Mouse (Mus musculus): ENCODE data around the gene Lce3c. TPM values are rescaled to one million over a fixed set of nuclear protein-coding genes. Genes with fewer than 3 reads are reported as not detected.

Gene Lce3c
- polyA plus RNA-seq (2015; fragmentation: Nextera tagmentation; extraction: Ambion mirVana): not detected in 2 replicates

- Histone ChIP-seq H3K36me3 (ENCODE audit: control insufficient read depth, insufficient read depth, low read length) (no peaks in the 10 kb centered on the region), H3K4me3 (ENCODE audit: low read length) (no peak within 1 kb of the TSS), H3K27ac (ENCODE audit: low read length) (no peak within 1 kb of the TSS), H3K4me1 (ENCODE audit: control insufficient read depth, insufficient read depth, low read length) (no peaks in the 10 kb centered on the region), H3K4me2 (ENCODE audit: low read depth, low read length) (no peak within 1 kb of the TSS), H3K9me3 (ENCODE audit: control insufficient read depth, low read length) (no peaks in the 10 kb centered on the region), H3K9ac (ENCODE audit: low read depth, low read length) (no peak within 1 kb of the TSS), H3K27me3 (replicated peaks; ENCODE audit: control insufficient read depth, insufficient read depth, low read length) (no peaks in the 10 kb centered on the region)
- 63% methylated on average over 1 of the region's 1 CpGs for WGBS
- no peak for ATAC-seq
Measured at GRCm38 (mm10) chr3:92944186-92944585, at the start of gene Lce3c. Lce3c (plus strand) TSS chr3:92944486.

GRCm38 (mm10) chr3:92894489-92894888 lies 49.8 kb upstream of the Lce3c start:
- Histone ChIP-seq H3K4me1 (ENCODE audit: control insufficient read depth, insufficient read depth, low read length) (no peaks in the 10 kb centered on the region), H3K27me3 (replicated peaks; ENCODE audit: control insufficient read depth, insufficient read depth, low read length) (no peaks in the 10 kb centered on the region), H3K4me3 (ENCODE audit: low read length) (no peak overlapping the region), H3K9me3 (ENCODE audit: control insufficient read depth, low read length) (no peaks in the 10 kb centered on the region), H3K4me2 (ENCODE audit: low read depth, low read length) (no peak overlapping the region), H3K36me3 (ENCODE audit: control insufficient read depth, insufficient read depth, low read length) (no peaks in the 10 kb centered on the region), H3K9ac (ENCODE audit: low read depth, low read length) (no peak overlapping the region), H3K27ac (ENCODE audit: low read length) (no peak overlapping the region)
- ATAC-seq: no peak
- 42% methylated on average over 1 of the region's 1 CpGs for WGBS

- Histone ChIP-seq H3K4me2 (ENCODE audit: low read depth, low read length) (no peak overlapping the region), H3K27me3 (replicated peaks; ENCODE audit: control insufficient read depth, insufficient read depth, low read length) (no peaks in the 10 kb centered on the region), H3K27ac (ENCODE audit: low read length) (no peak overlapping the region), H3K4me3 (ENCODE audit: low read length) (no peak overlapping the region), H3K9me3 (ENCODE audit: control insufficient read depth, low read length) (no peaks in the 10 kb centered on the region), H3K9ac (ENCODE audit: low read depth, low read length) (no peak overlapping the region), H3K4me1 (ENCODE audit: control insufficient read depth, insufficient read depth, low read length) (no peaks in the 10 kb centered on the region), H3K36me3 (ENCODE audit: control insufficient read depth, insufficient read depth, low read length) (no peaks in the 10 kb centered on the region)
- WGBS: 25% methylated on average over 3 of the region's 3 CpGs
- ATAC-seq: no peak
Measured at GRCm38 (mm10) chr3:92902992-92903391, 41.3 kb upstream of the Lce3c start.

GRCm38 (mm10) chr3:92903640-92904039 lies 40.6 kb upstream of the Lce3c start:
- no peak overlapping the region for H3K9ac ChIP-seq (ENCODE audit: low read depth, low read length)
- no peak for ATAC-seq
- no peaks in the 10 kb centered on the region for H3K9me3 ChIP-seq (ENCODE audit: control insufficient read depth, low read length)
- H3K4me1 ChIP-seq (ENCODE audit: control insufficient read depth, insufficient read depth, low read length): no peaks in the 10 kb centered on the region
- H3K4me3 ChIP-seq (ENCODE audit: low read length): no peak overlapping the region
- H3K27me3 ChIP-seq (replicated peaks; ENCODE audit: control insufficient read depth, insufficient read depth, low read length): no peaks in the 10 kb centered on the region
- no peaks in the 10 kb centered on the region for H3K36me3 ChIP-seq (ENCODE audit: control insufficient read depth, insufficient read depth, low read length)
- H3K27ac ChIP-seq (ENCODE audit: low read length): no peak overlapping the region
- H3K4me2 ChIP-seq (ENCODE audit: low read depth, low read length): no peak overlapping the region
- 26% methylated on average over 4 of the region's 4 CpGs for WGBS

DNA sequence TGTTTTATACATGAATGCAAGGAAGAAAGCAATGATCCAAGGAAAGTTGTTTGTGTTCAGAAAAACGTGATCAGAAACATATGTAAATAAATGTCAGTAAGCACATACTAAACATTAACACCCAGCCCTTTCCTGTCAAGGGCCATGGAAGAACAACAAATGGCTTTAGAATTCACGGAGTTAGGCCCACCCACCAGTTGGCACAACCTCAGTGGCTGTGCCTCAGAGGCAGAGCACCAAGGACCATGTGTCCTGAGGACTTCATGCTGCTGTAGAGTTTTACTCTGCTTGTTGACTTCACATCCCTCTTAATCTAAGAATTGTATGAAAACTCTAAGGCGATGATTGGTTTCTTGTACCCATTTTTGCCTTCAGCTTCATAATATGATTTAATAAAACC lies 39.1 kb upstream of the Lce3c start:
- Histone ChIP-seq H3K36me3 (ENCODE audit: control insufficient read depth, insufficient read depth, low read length) (no peaks in the 10 kb centered on the region), H3K4me2 (ENCODE audit: low read depth, low read length) (no peak overlapping the region), H3K4me3 (ENCODE audit: low read length) (no peak overlapping the region), H3K27me3 (replicated peaks; ENCODE audit: control insufficient read depth, insufficient read depth, low read length) (no peaks in the 10 kb centered on the region), H3K4me1 (ENCODE audit: control insufficient read depth, insufficient read depth, low read length) (no peaks in the 10 kb centered on the region), H3K9me3 (ENCODE audit: control insufficient read depth, low read length) (no peaks in the 10 kb centered on the region), H3K9ac (ENCODE audit: low read depth, low read length) (no peak overlapping the region), H3K27ac (ENCODE audit: low read length) (no peak overlapping the region)
- no peak for ATAC-seq
- 42% methylated on average over 3 of the region's 3 CpGs for WGBS

- Histone ChIP-seq H3K4me1 (ENCODE audit: control insufficient read depth, insufficient read depth, low read length) (no peaks in the 10 kb centered on the region), H3K4me3 (ENCODE audit: low read length) (no peak overlapping the region), H3K9me3 (ENCODE audit: control insufficient read depth, low read length) (no peaks in the 10 kb centered on the region), H3K9ac (ENCODE audit: low read depth, low read length) (no peak overlapping the region), H3K36me3 (ENCODE audit: control insufficient read depth, insufficient read depth, low read length) (no peaks in the 10 kb centered on the region), H3K4me2 (ENCODE audit: low read depth, low read length) (no peak overlapping the region), H3K27me3 (replicated peaks; ENCODE audit: control insufficient read depth, insufficient read depth, low read length) (no peaks in the 10 kb centered on the region), H3K27ac (ENCODE audit: low read length) (no peak overlapping the region)
- ATAC-seq: no peak
- WGBS: 27% methylated on average over 4 of the region's 4 CpGs
Measured at GRCm38 (mm10) chr3:92907571-92907970, 36.7 kb upstream of the Lce3c start.

DNA sequence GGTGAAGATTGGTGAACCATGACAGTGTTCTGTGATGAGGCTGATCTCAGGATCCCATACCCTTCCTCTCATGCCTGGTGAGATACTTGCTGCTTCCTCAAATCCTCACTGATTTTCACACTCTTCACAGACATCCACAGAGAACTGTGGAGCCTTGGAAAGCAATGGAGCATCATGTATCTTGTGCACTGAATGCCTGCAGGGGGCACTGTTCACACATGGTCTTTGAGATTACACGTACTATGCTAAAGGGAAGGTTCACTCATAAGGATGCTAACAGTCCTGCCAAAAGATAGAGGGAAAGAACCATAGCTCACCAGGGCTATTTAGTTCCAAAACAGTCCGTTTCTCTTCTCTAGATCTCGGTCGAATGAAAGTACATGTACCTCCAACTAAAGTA lies 23.9 kb upstream of the Lce3c start:
- ATAC-seq: no peak
- H3K4me3 ChIP-seq (ENCODE audit: low read length): no peak overlapping the region
- 61% methylated on average over 4 of the region's 4 CpGs for WGBS

GRCm38 (mm10) chr3:92926130-92926529 lies 18.2 kb upstream of the Lce3c start, which contains the start of gene Lce3a:
Lce3a (minus strand) TSS chr3:92926230.
- no peaks in the 10 kb centered on the region for H3K4me1 ChIP-seq (ENCODE audit: control insufficient read depth, insufficient read depth, low read length)
- no peak within 1 kb of the TSS for H3K27ac ChIP-seq (ENCODE audit: low read length)
- H3K4me2 ChIP-seq (ENCODE audit: low read depth, low read length): no peak within 1 kb of the TSS
- no peak for ATAC-seq
- no peaks in the 10 kb centered on the region for H3K27me3 ChIP-seq (replicated peaks; ENCODE audit: control insufficient read depth, insufficient read depth, low read length)
- 75% methylated on average over 2 of the region's 2 CpGs for WGBS
- no peaks in the 10 kb centered on the region for H3K36me3 ChIP-seq (ENCODE audit: control insufficient read depth, insufficient read depth, low read length)
- no peak within 1 kb of the TSS for H3K9ac ChIP-seq (ENCODE audit: low read depth, low read length)
- no peak within 1 kb of the TSS for H3K4me3 ChIP-seq (ENCODE audit: low read length)
- no peaks in the 10 kb centered on the region for H3K9me3 ChIP-seq (ENCODE audit: control insufficient read depth, low read length)

More for the DNA sequence above, 23.9 kb upstream of the Lce3c start:
- H3K9ac ChIP-seq (ENCODE audit: low read depth, low read length): no peak overlapping the region
- no peak overlapping the region for H3K27ac ChIP-seq (ENCODE audit: low read length)
- H3K9me3 ChIP-seq (ENCODE audit: control insufficient read depth, low read length): no peaks in the 10 kb centered on the region
- no peak overlapping the region for H3K4me2 ChIP-seq (ENCODE audit: low read depth, low read length)
- H3K27me3 ChIP-seq (replicated peaks; ENCODE audit: control insufficient read depth, insufficient read depth, low read length): no peaks in the 10 kb centered on the region
- H3K36me3 ChIP-seq (ENCODE audit: control insufficient read depth, insufficient read depth, low read length): no peaks in the 10 kb centered on the region
- H3K4me1 ChIP-seq (ENCODE audit: control insufficient read depth, insufficient read depth, low read length): no peaks in the 10 kb centered on the region

DNA sequence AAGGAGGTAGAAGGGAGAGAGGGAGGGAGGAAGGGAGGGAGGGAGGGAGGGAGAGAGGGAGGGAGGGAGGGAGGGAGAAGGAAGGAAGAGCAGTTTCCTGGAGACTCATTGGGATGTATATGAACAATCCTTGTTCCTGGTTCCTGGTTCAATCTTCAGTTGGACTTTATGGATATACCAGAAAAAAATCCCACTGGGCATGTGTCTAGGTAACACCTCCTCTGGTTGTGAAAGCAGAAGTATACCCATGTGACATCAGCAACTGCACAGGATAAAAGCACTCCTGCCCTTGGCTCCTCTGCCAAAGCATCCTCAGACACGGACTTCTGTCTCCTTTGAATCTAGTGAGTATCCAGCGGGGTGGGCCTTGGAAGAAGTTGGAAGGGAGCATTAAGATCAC lies 11.6 kb upstream of the Lce3c start, which contains the start of gene Lce3b:
TSS of gene Lce3b (plus strand) at position 301 of the 400 bp plus-strand sequence.
- ATAC-seq: no peak
- no peaks in the 10 kb centered on the region for H3K27me3 ChIP-seq (replicated peaks; ENCODE audit: control insufficient read depth, insufficient read depth, low read length)
- 62% methylated on average over 2 of the region's 2 CpGs for WGBS
- no peak within 1 kb of the TSS for H3K9ac ChIP-seq (ENCODE audit: low read depth, low read length)
- H3K27ac ChIP-seq (ENCODE audit: low read length): no peak within 1 kb of the TSS
- no peaks in the 10 kb centered on the region for H3K36me3 ChIP-seq (ENCODE audit: control insufficient read depth, insufficient read depth, low read length)
- H3K4me3 ChIP-seq (ENCODE audit: low read length): no peak within 1 kb of the TSS
- no peak within 1 kb of the TSS for H3K4me2 ChIP-seq (ENCODE audit: low read depth, low read length)
- H3K9me3 ChIP-seq (ENCODE audit: control insufficient read depth, low read length): no peaks in the 10 kb centered on the region
- no peaks in the 10 kb centered on the region for H3K4me1 ChIP-seq (ENCODE audit: control insufficient read depth, insufficient read depth, low read length)

GRCm38 (mm10) chr3:92957090-92957489 lies 12.8 kb downstream of the Lce3c start, which contains the start of gene Lce3d:
Lce3d (plus strand) TSS chr3:92957390.
- no peak within 1 kb of the TSS for H3K27ac ChIP-seq (ENCODE audit: low read length)
- no peak within 1 kb of the TSS for H3K9ac ChIP-seq (ENCODE audit: low read depth, low read length)
- no peaks in the 10 kb centered on the region for H3K9me3 ChIP-seq (ENCODE audit: control insufficient read depth, low read length)
- WGBS: 86% methylated on average over 1 of the region's 1 CpGs
- H3K27me3 ChIP-seq (replicated peaks; ENCODE audit: control insufficient read depth, insufficient read depth, low read length): no peaks in the 10 kb centered on the region
- no peaks in the 10 kb centered on the region for H3K36me3 ChIP-seq (ENCODE audit: control insufficient read depth, insufficient read depth, low read length)
- no peak for ATAC-seq
- no peak within 1 kb of the TSS for H3K4me3 ChIP-seq (ENCODE audit: low read length)
- H3K4me2 ChIP-seq (ENCODE audit: low read depth, low read length): no peak within 1 kb of the TSS
- no peaks in the 10 kb centered on the region for H3K4me1 ChIP-seq (ENCODE audit: control insufficient read depth, insufficient read depth, low read length)

Data from intestine, embryonic 16.5 days (tissue).